Mouse (Mus musculus) hindbrain, embryonic 10.5 days (tissue): ENCODE results near the gene Xpot. TPM values are rescaled to one million over a fixed set of nuclear protein-coding genes. Genes with fewer than 3 reads are reported as not detected.

Experiments
- DNase-seq: peaks from one replicate; pipeline ENCODE4 v3.0.0-alpha.2; 2017; ENCODE audit warnings: low spot score
- H3K27ac ChIP-seq: fragments of 300-500 bp; sonication (generic); 2 replicates; pipeline ENCODE4 v1.5.1; 2016; ENCODE audit warnings: mild to moderate bottlenecking, moderate library complexity
- H3K27me3 ChIP-seq: fragments of 300-500 bp; sonication (generic); 2 replicates; pipeline ENCODE4 v1.6.1; 2016; ENCODE audit warnings: mild to moderate bottlenecking; ENCODE audit not compliant: poor library complexity, insufficient read depth, severe bottlenecking
- H3K36me3 ChIP-seq: fragments of 300-500 bp; sonication (generic); 2 replicates; pipeline ENCODE4 v1.6.1; 2016; ENCODE audit warnings: mild to moderate bottlenecking, moderate library complexity
- H3K4me1 ChIP-seq: fragments of 300-500 bp; sonication (generic); replicated peaks from 2 replicates; pipeline ENCODE4 v1.6.1; 2016; ENCODE audit warnings: mild to moderate bottlenecking
- H3K4me3 ChIP-seq: fragments of 300-500 bp; sonication (generic); 2 replicates; pipeline ENCODE4 v1.5.1; 2016; ENCODE audit warnings: mild to moderate bottlenecking, moderate library complexity
- H3K9me3 ChIP-seq: fragments of 300-500 bp; sonication (generic); 2 replicates; pipeline ENCODE4 v1.6.1; 2016; ENCODE audit warnings: mild to moderate bottlenecking, moderate library complexity
- WGBS: fragments of 180-500 bp; shearing (Covaris S2); methylation state at CpG from one replicate; pipeline ENCODE4 v1.1.7; 2016; 5-methylcytosine and 5-hydroxymethylcytosine counted together
- polyA plus RNA-seq: library from polyadenylated mRNA; unstranded; fragments of >200 nt; fragmentation: Nextera tagmentation; extraction: Ambion mirVana; gene quantifications from 2 replicates; pipeline ENCODE4 v1.2.1, GENCODE M21; 2016

The Xpot gene
- polyA plus RNA-seq, 1 experiment from 2014 or later, result 42.4 TPM

DNA sequence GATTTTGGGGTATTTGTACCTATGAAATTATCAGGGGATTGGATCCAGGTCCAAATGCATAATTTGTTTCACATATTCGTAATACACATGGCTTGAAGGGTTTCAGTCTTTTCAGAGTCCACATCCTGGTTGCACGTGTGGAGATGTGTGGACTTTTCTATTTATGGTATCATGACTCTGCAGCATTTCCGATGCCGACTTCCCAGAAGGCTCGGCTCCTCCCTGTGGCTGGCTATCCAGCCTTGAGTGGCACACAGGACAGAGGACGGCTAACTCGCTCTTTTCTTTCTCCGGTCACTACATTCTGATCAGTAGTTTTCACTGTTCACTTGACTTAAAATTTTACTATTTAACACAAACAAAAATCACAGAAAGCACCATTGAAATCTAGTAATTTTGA lies 61.7 kb downstream of the Xpot start:
- peaks cover 79% of the 10 kb centered on the region for H3K36me3 ChIP-seq
- 93% methylated on average over 8 of the region's 8 CpGs for WGBS

DNA sequence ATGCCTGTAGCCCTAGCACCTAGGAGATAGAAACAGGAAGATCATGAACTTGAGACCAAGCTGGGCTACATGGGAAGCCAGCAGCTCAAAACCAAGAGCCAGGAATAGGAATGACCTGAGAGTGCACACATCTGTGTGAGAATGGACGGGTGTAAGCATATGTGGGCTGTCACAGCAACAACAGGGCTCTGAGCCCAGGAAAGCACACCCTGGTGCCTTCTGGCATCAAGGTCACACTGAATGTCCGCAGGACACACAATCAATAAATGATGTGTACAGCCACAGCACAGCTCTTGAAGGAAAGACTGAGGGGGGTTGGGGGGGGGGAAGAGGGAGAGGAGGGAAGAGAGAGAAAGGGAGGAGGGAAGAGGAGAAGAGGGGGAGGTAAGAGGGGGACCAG lies 67.9 kb downstream of the Xpot start:
- no peaks in the 10 kb centered on the region for H3K4me1 ChIP-seq
- H3K36me3 ChIP-seq, result peaks cover 94% of the 10 kb centered on the region
- no peak overlapping the region for H3K4me3 ChIP-seq
- H3K27me3 ChIP-seq, result no peaks in the 10 kb centered on the region
- 81% methylated on average over 2 of the region's 2 CpGs for WGBS
- H3K9me3 ChIP-seq, result no peaks in the 10 kb centered on the region
- DNase-seq, result no peak
- H3K27ac ChIP-seq, result no peak overlapping the region

More for the DNA sequence above, 61.7 kb downstream of the Xpot start:
- DNase-seq, result no peak
- Histone ChIP-seq H3K27ac (no peak overlapping the region), H3K9me3 (no peaks in the 10 kb centered on the region), H3K4me1 (peaks cover 10% of the 10 kb centered on the region), H3K27me3 (no peaks in the 10 kb centered on the region), H3K4me3 (no peak overlapping the region)

DNA sequence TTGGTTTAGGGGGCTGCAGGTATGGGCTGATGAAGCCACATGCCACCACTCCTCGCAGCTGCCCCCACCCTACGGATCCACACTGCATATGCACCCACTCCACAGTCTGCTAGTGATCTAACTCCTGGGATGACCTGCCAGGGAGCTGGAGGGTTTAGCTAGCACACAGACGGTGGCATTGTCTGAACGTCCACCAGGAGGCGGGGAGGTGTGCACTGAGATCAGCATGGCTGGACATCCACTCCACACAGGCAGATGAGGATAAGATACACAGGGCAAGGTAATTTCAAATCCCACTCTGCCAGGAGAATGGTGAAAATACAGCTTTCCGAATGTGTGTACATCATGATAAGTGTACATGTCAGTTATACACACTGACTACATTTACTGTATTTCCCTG lies 69.9 kb downstream of the Xpot start:
- WGBS, result 80% methylated on average over 6 of the region's 6 CpGs
- Histone ChIP-seq H3K36me3 (peaks cover 96% of the 10 kb centered on the region), H3K4me3 (no peak overlapping the region), H3K27ac (no peak overlapping the region), H3K27me3 (no peaks in the 10 kb centered on the region), H3K4me1 (no peaks in the 10 kb centered on the region), H3K9me3 (no peaks in the 10 kb centered on the region)
- DNase-seq, result no peak

DNA sequence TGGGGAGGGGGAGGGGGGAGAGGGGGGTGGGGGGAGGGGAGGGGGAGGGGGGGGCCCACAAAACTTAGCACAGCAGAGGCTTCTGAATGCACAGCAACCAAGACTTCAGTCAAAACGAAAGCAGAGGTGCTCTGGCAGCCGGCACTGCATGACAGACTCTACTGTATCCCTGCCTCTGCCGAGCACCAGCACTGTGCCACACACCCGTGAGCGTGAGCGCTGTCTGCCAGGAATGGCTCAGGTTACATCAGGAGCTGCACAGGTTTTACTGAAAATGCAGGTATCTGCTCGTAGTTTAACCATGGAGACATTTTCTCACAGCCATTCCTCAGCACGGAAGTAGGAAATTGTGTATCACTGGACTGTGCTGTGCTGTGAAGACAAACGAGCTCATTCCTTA lies 75.8 kb downstream of the Xpot start:
- H3K9me3 ChIP-seq, result no peaks in the 10 kb centered on the region
- 89% methylated on average over 9 of the region's 9 CpGs for WGBS
- H3K36me3 ChIP-seq, result peaks cover 99% of the 10 kb centered on the region
- H3K27me3 ChIP-seq, result no peaks in the 10 kb centered on the region
- no peak overlapping the region for H3K4me3 ChIP-seq
- no peaks in the 10 kb centered on the region for H3K4me1 ChIP-seq
- no peak overlapping the region for H3K27ac ChIP-seq
- no peak for DNase-seq

DNA sequence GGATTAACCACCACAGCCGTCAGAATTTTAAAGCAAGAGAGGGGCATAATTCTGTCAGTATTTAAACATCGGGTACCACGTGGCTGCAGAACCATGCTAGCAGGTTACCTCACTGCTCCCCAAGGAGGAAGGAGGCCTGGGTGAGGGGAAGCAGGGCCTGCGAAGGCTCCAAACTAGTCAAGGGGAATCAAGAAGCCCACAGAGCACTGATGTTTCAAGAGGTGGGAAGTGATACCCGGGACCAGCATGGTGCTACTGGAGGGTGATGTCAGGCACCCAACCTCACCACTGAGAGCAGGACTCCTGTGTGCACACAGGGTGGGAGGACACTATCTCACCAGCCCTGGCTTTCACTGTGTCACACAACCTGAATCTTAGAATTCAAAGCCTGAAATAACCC lies 76.5 kb downstream of the Xpot start:
- 89% methylated on average over 5 of the region's 5 CpGs for WGBS
- H3K27ac ChIP-seq, result no peak overlapping the region
- no peak overlapping the region for H3K4me3 ChIP-seq
- peaks cover 97% of the 10 kb centered on the region for H3K36me3 ChIP-seq
- no peaks in the 10 kb centered on the region for H3K4me1 ChIP-seq
- H3K9me3 ChIP-seq, result no peaks in the 10 kb centered on the region
- H3K27me3 ChIP-seq, result no peaks in the 10 kb centered on the region
- no peak for DNase-seq

DNA sequence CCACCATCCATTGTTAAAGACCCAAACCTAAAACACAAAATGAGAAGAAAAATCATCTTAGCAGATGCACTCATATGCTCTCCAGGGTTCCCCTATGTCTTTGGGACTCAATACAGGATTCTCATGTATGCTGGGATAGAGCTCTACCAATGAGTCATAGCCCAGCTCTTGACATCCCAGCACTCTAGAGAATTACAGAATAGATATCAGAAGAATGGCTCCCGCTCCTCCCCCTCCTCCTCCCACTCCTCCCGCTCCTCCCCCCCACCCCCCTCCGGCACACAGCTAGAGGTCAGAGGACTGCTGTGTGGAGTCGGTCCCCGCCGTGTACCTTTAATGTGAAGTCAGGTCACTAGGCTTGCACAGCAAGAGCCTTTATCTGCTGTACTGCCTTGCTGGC lies 79.0 kb downstream of the Xpot start:
- Histone ChIP-seq H3K27ac (no peak overlapping the region), H3K4me3 (no peak overlapping the region), H3K9me3 (no peaks in the 10 kb centered on the region), H3K36me3 (peaks cover 73% of the 10 kb centered on the region), H3K4me1 (no peaks in the 10 kb centered on the region), H3K27me3 (no peaks in the 10 kb centered on the region)
- WGBS, result 68% methylated on average over 6 of the region's 6 CpGs
- DNase-seq, result no peak

DNA sequence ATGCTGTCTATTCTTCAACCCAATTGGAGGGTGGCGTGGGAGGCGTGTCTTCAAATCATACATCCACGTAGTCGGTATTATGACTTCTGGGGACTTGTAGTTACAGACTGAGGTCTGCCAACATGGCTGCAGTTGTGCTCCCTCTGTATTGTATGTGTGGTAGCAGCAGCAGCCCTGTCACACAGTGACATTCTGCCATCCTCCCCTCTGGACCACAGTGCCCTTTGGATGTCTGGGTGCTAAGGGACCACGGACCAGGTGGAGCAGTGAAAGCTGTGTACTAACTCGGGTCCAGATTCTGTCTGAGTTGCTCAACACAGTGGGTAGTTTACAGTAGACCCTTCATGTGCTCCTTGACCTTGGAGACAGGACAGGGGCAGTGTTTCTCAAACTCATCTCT lies 82.6 kb downstream of the Xpot start:
- Histone ChIP-seq H3K27me3 (no peaks in the 10 kb centered on the region), H3K4me1 (no peaks in the 10 kb centered on the region), H3K36me3 (peaks cover 37% of the 10 kb centered on the region), H3K4me3 (no peak overlapping the region), H3K9me3 (no peaks in the 10 kb centered on the region), H3K27ac (no peak overlapping the region)
- no peak for DNase-seq
- WGBS, result 94% methylated on average over 6 of the region's 6 CpGs

DNA sequence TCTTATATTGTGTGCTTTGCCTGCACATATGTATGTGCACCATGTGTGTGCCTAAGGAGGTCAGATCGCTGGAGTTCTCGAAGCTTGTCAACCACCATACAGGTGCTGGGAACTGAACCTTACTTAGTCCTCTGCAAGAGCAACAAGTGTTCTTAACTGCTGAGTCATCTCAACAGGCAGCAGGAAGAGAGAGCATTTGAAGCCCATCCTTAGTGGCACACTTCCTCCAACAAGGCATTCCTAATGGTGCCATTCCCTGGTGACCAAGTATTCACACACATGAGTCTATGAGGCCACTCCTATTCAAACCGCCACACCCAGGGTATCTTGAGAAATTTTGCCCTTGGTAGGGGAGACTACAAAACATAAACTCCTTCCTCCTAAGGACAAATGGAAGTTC lies 84.0 kb downstream of the Xpot start:
- Histone ChIP-seq H3K36me3 (peaks cover 23% of the 10 kb centered on the region), H3K27me3 (no peaks in the 10 kb centered on the region), H3K4me1 (no peaks in the 10 kb centered on the region), H3K9me3 (no peaks in the 10 kb centered on the region), H3K27ac (no peak overlapping the region), H3K4me3 (no peak overlapping the region)
- DNase-seq, result no peak
- WGBS, result 96% methylated on average over 3 of the region's 3 CpGs

Other genes with a start within 250 kb of the Xpot start
- gene Rassf3, start 150.0 kb downstream of the Xpot start, polyA plus RNA-seq, result 8.0 and 11.4 TPM in 2 replicates
- gene Tbk1, start 39.5 kb downstream of the Xpot start, polyA plus RNA-seq, result 29.7 and 30.6 TPM in 2 replicates
- 0.11 TPM in 1 of 2 replicates, not detected in the other for gene D930020B18Rik, start 15.3 kb upstream of the Xpot start, polyA plus RNA-seq
- 2.5 and 3.0 TPM in 2 replicates for gene BC048403, start 113.6 kb upstream of the Xpot start, polyA plus RNA-seq